Mouse (Mus musculus) liver, embryonic 13.5 days (tissue): ENCODE measurements around the gene Zfp39. TPM values are rescaled to one million over a fixed set of nuclear protein-coding genes. Genes with fewer than 3 reads are reported as not detected.
"Not testable (repeated sequence)": the region's sequence is repeated elsewhere in the genome, so short reads cannot be mapped to it uniquely, and the experiment has no call there.

Experiments
- ATAC-seq: fragments of 200-750 bp; cut with Nextera tagmentation; 2 replicates; pipeline ENCODE4 v1.8.0; 2017; ENCODE audit warnings: low read depth, mild to moderate bottlenecking, moderate number of reproducible peaks, moderate library complexity
- DNase-seq: peaks from one replicate; pipeline ENCODE4 v3.0.0; 2022
- H3K27ac ChIP-seq: fragments of 300-500 bp; sonication (generic); 2 replicates; pipeline ENCODE4 v1.5.1; 2015; ENCODE audit warnings: moderate library complexity, mild to moderate bottlenecking, inconsistent platforms
- H3K27me3 ChIP-seq: fragments of 300-500 bp; sonication (generic); 2 replicates; pipeline ENCODE4 v1.6.1; 2015; ENCODE audit warnings: mild to moderate bottlenecking, inconsistent platforms
- H3K36me3 ChIP-seq: fragments of 300-500 bp; sonication (generic); 2 replicates; pipeline ENCODE4 v1.6.1; 2015; ENCODE audit warnings: mild to moderate bottlenecking, inconsistent platforms
- H3K4me1 ChIP-seq: fragments of 300-500 bp; sonication (generic); replicated peaks from 2 replicates; pipeline ENCODE4 v1.6.1; 2015; ENCODE audit warnings: inconsistent platforms
- H3K4me2 ChIP-seq: fragments of 300-500 bp; sonication (generic); 2 replicates; pipeline ENCODE4 v1.6.1; 2015; ENCODE audit warnings: inconsistent platforms, mild to moderate bottlenecking, moderate library complexity
- H3K4me3 ChIP-seq: fragments of 300-500 bp; sonication (generic); replicated peaks from 2 replicates; pipeline ENCODE4 v1.5.1; 2015; ENCODE audit warnings: mild to moderate bottlenecking, inconsistent platforms
- H3K9ac ChIP-seq: fragments of 300-500 bp; sonication (generic); 2 replicates; pipeline ENCODE4 v1.6.1; 2015; ENCODE audit warnings: mild to moderate bottlenecking, inconsistent platforms
- H3K9me3 ChIP-seq: fragments of 300-500 bp; sonication (generic); replicated peaks from 2 replicates; pipeline ENCODE4 v1.6.1; 2016; ENCODE audit warnings: inconsistent platforms
- WGBS: fragments of 180-500 bp; shearing (Covaris S2); methylation state at CpG from one replicate; pipeline ENCODE4 v1.1.7; 2015; ENCODE audit not compliant: insufficient replicate concordance; 5-methylcytosine and 5-hydroxymethylcytosine counted together
- polyA plus RNA-seq: library from polyadenylated mRNA; unstranded; fragments of >200 nt; fragmentation: Nextera tagmentation; extraction: Ambion mirVana; gene quantifications from 2 replicates; pipeline ENCODE4 v1.2.1, GENCODE M21; 2015

The Zfp39 gene
- polyA plus RNA-seq, 1 experiment from 2014 or later, result 3.7 TPM

GRCm38 (mm10) chr11:58870961-58871360, 33.1 kb downstream of the Zfp39 start:
- Histone ChIP-seq H3K36me3 (peaks cover 29% of the 10 kb centered on the region), H3K9me3 (no peaks in the 10 kb centered on the region), H3K4me3 (no peak overlapping the region), H3K27me3 (no peaks in the 10 kb centered on the region), H3K9ac (no peak overlapping the region), H3K4me2 (no peak overlapping the region), H3K4me1 (peaks cover 15% of the 10 kb centered on the region), H3K27ac (no peak overlapping the region)
- DNase-seq, result no peak
- ATAC-seq, result no peak
- 87% methylated on average over 4 of the region's 4 CpGs for WGBS

GRCm38 (mm10) chr11:58867954-58868330, 36.1 kb downstream of the Zfp39 start:
- 63% methylated on average over 6 of the region's 6 CpGs for WGBS
- Histone ChIP-seq H3K36me3 (peaks cover 26% of the 10 kb centered on the region), H3K27ac (peak overlapping the region; percentile 92), H3K4me1 (peaks cover 15% of the 10 kb centered on the region), H3K9ac (peak overlapping the region; percentile 88), H3K4me2 (peak overlapping the region; percentile 84), H3K4me3 (peak overlapping the region; percentile 81), H3K27me3 (0 out of 2 replicates have a peak, but pooled peaks cover 5% of the 10 kb centered on the region), H3K9me3 (no peaks in the 10 kb centered on the region)
- ATAC-seq, result no peak
- DNase-seq, result no peak

- ATAC-seq, result peak; percentile 93
- H3K27ac ChIP-seq, result peak within 1 kb of the TSS; percentile 92
- H3K9me3 ChIP-seq, result no peaks in the 10 kb centered on the region
- H3K4me2 ChIP-seq, result peak within 1 kb of the TSS; percentile 84
- DNase-seq, result peak; percentile 79
- peak within 1 kb of the TSS; percentile 88 for H3K9ac ChIP-seq
- 1% methylated on average over 37 of the region's 37 CpGs for WGBS
- peak within 1 kb of the TSS; percentile 81 for H3K4me3 ChIP-seq
- H3K4me1 ChIP-seq, result peaks cover 15% of the 10 kb centered on the region
- H3K27me3 ChIP-seq, result 0 out of 2 replicates have a peak, but pooled peaks cover 5% of the 10 kb centered on the region
- peaks cover 26% of the 10 kb centered on the region for H3K36me3 ChIP-seq
Observed at GRCm38 (mm10) chr11:58867039-58867953, 36.7 kb downstream of the Zfp39 start, which contains the start of gene 2810021J22Rik. TSS of gene 2810021J22Rik (plus strand) at chr11:58867216.

GRCm38 (mm10) chr11:58860744-58861143, 43.3 kb downstream of the Zfp39 start:
- H3K4me1 ChIP-seq, result no peaks in the 10 kb centered on the region
- no peak overlapping the region for H3K27ac ChIP-seq
- H3K27me3 ChIP-seq, result 0 out of 2 replicates have a peak, but pooled peaks cover 5% of the 10 kb centered on the region
- DNase-seq, result no peak
- peaks cover 51% of the 10 kb centered on the region for H3K36me3 ChIP-seq
- no peak overlapping the region for H3K9ac ChIP-seq
- WGBS, result 84% methylated on average over 8 of the region's 8 CpGs
- H3K4me2 ChIP-seq, result no peak overlapping the region
- H3K4me3 ChIP-seq, result no peak overlapping the region
- H3K9me3 ChIP-seq, result peaks cover 10% of the 10 kb centered on the region; the same call in 1 of the 2 replicates
- no peak for ATAC-seq

- Histone ChIP-seq H3K27ac (no peak overlapping the region), H3K27me3 (no peaks in the 10 kb centered on the region), H3K4me1 (peaks cover 12% of the 10 kb centered on the region), H3K4me2 (no peak overlapping the region), H3K9me3 (no peaks in the 10 kb centered on the region), H3K36me3 (peaks cover 26% of the 10 kb centered on the region), H3K9ac (no peak overlapping the region), H3K4me3 (no peak overlapping the region)
- WGBS, result 61% methylated on average over 2 of the region's 2 CpGs
- DNase-seq, result no peak
- ATAC-seq, result no peak
Observed at GRCm38 (mm10) chr11:58849731-58850130, 54.3 kb downstream of the Zfp39 start.

GRCm38 (mm10) chr11:58847636-58848035, 56.4 kb downstream of the Zfp39 start:
- ATAC-seq (0 out of 2 replicates have a peak, but pooled peaks have one; percentile 11), DNase-seq (no peak)
- Histone ChIP-seq H3K4me3 (peak overlapping the region; percentile 77), H3K9me3 (no peaks in the 10 kb centered on the region), H3K4me1 (peaks cover 12% of the 10 kb centered on the region), H3K27me3 (no peaks in the 10 kb centered on the region), H3K27ac (peak overlapping the region; percentile 75), H3K36me3 (peaks cover 21% of the 10 kb centered on the region), H3K9ac (peak overlapping the region; percentile 85), H3K4me2 (peak overlapping the region; percentile 88)
- WGBS, result 23% methylated on average over 9 of the region's 9 CpGs

- under 1% methylated on average over 24 of the region's 24 CpGs for WGBS
- H3K4me3 ChIP-seq, result peak within 1 kb of the TSS; percentile 77
- ATAC-seq (peak; percentile 100), DNase-seq (peak; percentile 92)
- no peaks in the 10 kb centered on the region for H3K9me3 ChIP-seq
- peak within 1 kb of the TSS; percentile 75 for H3K27ac ChIP-seq
- H3K4me1 ChIP-seq, result peaks cover 12% of the 10 kb centered on the region
- H3K4me2 ChIP-seq, result peak within 1 kb of the TSS; percentile 88
- no peaks in the 10 kb centered on the region for H3K27me3 ChIP-seq
- H3K9ac ChIP-seq, result peak within 1 kb of the TSS; percentile 85
- peaks cover 15% of the 10 kb centered on the region for H3K36me3 ChIP-seq
Observed at GRCm38 (mm10) chr11:58846919-58847461, 57.0 kb downstream of the Zfp39 start, which contains the start of gene Gm12258. TSS of gene Gm12258 (plus strand) at chr11:58847158.

GRCm38 (mm10) chr11:58838951-58839350, 65.1 kb downstream of the Zfp39 start, which contains the start of gene Olfr311:
TSS of gene Olfr311 (plus strand) at chr11:58839251.
- not testable (repeated sequence) for DNase-seq, H3K36me3 ChIP-seq, H3K4me1 ChIP-seq, H3K4me2 ChIP-seq, H3K9ac ChIP-seq, H3K27me3 ChIP-seq, ATAC-seq, H3K9me3 ChIP-seq, H3K4me3 ChIP-seq, H3K27ac ChIP-seq

Other genes with a start within 250 kb of the Zfp39 start
- not detected in 2 replicates for gene Olfr322, start 245.4 kb downstream of the Zfp39 start, polyA plus RNA-seq
- not detected in 2 replicates for gene Olfr320, start 223.1 kb downstream of the Zfp39 start, polyA plus RNA-seq
- not detected in 2 replicates for gene Olfr319, start 205.1 kb downstream of the Zfp39 start, polyA plus RNA-seq
- gene Olfr318, start 180.2 kb downstream of the Zfp39 start, polyA plus RNA-seq, result not detected in 2 replicates
- not detected in 2 replicates for gene Olfr317, start 165.0 kb downstream of the Zfp39 start, polyA plus RNA-seq
- gene Olfr316, start 151.5 kb downstream of the Zfp39 start, polyA plus RNA-seq, result not detected in 2 replicates
- gene Olfr315, start 131.0 kb downstream of the Zfp39 start, polyA plus RNA-seq, result not detected in 2 replicates
- gene Olfr314, start 121.3 kb downstream of the Zfp39 start, polyA plus RNA-seq, result not detected in 2 replicates
- gene Fam183b, start 102.3 kb downstream of the Zfp39 start, polyA plus RNA-seq, result 0.49 TPM in 1 of 2 replicates, not detected in the other
- not detected in 2 replicates for gene Olfr313, start 89.2 kb downstream of the Zfp39 start, polyA plus RNA-seq
- not detected in 2 replicates for gene Olfr312, start 75.0 kb downstream of the Zfp39 start, polyA plus RNA-seq
- gene Olfr311, start 65.0 kb downstream of the Zfp39 start, polyA plus RNA-seq, result not detected in 2 replicates
- gene Gm12258, start 57.1 kb downstream of the Zfp39 start, polyA plus RNA-seq, result 1.3 and 2.2 TPM in 2 replicates
- gene 2810021J22Rik, start 37.0 kb downstream of the Zfp39 start, polyA plus RNA-seq, result 2.3 and 3.0 TPM in 2 replicates
- gene Btnl10, start 13.7 kb upstream of the Zfp39 start, polyA plus RNA-seq, result 11.2 and 12.5 TPM in 2 replicates
- 125 and 130 TPM in 2 replicates for gene Rnf187, start 34.7 kb upstream of the Zfp39 start, polyA plus RNA-seq
- 5.5 and 6.3 TPM in 2 replicates for gene Hist3h2ba, start 44.7 kb upstream of the Zfp39 start, polyA plus RNA-seq
- 12.3 and 13.7 TPM in 2 replicates for gene Hist3h2a, start 50.5 kb upstream of the Zfp39 start, polyA plus RNA-seq
- gene Trim17, start 50.5 kb upstream of the Zfp39 start, polyA plus RNA-seq, result 0.06 and 0.18 TPM in 2 replicates
- 8.9 and 9.2 TPM in 2 replicates for gene Trim11, start 73.9 kb upstream of the Zfp39 start, polyA plus RNA-seq
- gene Obscn, start 232.2 kb upstream of the Zfp39 start, polyA plus RNA-seq, result 0.23 and 0.35 TPM in 2 replicates